Mouse (Mus musculus): ENCODE results near the gene Ube2l6. TPM values are rescaled to one million over a fixed set of nuclear protein-coding genes. Genes with fewer than 3 reads are reported as not detected.

Ube2l6 gene
- polyA plus RNA-seq, 1 experiment, result 47.0 TPM

- no peak for DNase-seq
- TF ChIP-seq CTCF (IDR thresholded peaks at IDR 0.05; ENCODE audit: insufficient read depth, low read length) (no peak), POLR2A (IDR thresholded peaks at IDR 0.05; ENCODE audit: borderline replicate concordance, extremely low read depth, low read depth, low read length) (peak; percentile 40; the same call in 1 of the 2 replicates)
- Histone ChIP-seq H3K4me1 (ENCODE audit: control insufficient read depth, insufficient read depth, low read length) (no peaks in the 10 kb centered on the region), H3K4me3 (replicated peaks; ENCODE audit: extremely low read depth, low read depth, low read length) (no peak overlapping the region)
- 58% methylated on average over 6 of the region's 6 CpGs for WGBS
These were observed 28.1 kb upstream of the Ube2l6 start for GRCm38 (mm10) chr2:84770501-84770900.

- no peaks in the 10 kb centered on the region for H3K4me1 ChIP-seq (ENCODE audit: control insufficient read depth, insufficient read depth, low read length)
- 73% methylated on average over 4 of the region's 4 CpGs for WGBS
These were observed 26.2 kb upstream of the Ube2l6 start for GRCm38 (mm10) chr2:84772454-84772853.

GRCm38 (mm10) chr2:84773195-84773594 lies 25.4 kb upstream of the Ube2l6 start:
- Histone ChIP-seq H3K4me3 (replicated peaks; ENCODE audit: extremely low read depth, low read depth, low read length) (peak overlapping the region; percentile 44), H3K4me1 (ENCODE audit: control insufficient read depth, insufficient read depth, low read length) (no peaks in the 10 kb centered on the region)
- TF ChIP-seq POLR2A (IDR thresholded peaks at IDR 0.05; ENCODE audit: borderline replicate concordance, extremely low read depth, low read depth, low read length) (no peak), CTCF (IDR thresholded peaks at IDR 0.05; ENCODE audit: insufficient read depth, low read length) (no peak)
- 66% methylated on average over 5 of the region's 5 CpGs for WGBS
- no peak for DNase-seq

More at GRCm38 (mm10) chr2:84772454-84772853, 26.2 kb upstream of the Ube2l6 start:
- TF ChIP-seq CTCF (IDR thresholded peaks at IDR 0.05; ENCODE audit: insufficient read depth, low read length) (no peak), POLR2A (IDR thresholded peaks at IDR 0.05; ENCODE audit: borderline replicate concordance, extremely low read depth, low read depth, low read length) (no peak)
- H3K4me3 ChIP-seq (replicated peaks; ENCODE audit: extremely low read depth, low read depth, low read length), result no peak overlapping the region
- no peak for DNase-seq

- Histone ChIP-seq H3K4me3 (replicated peaks; ENCODE audit: extremely low read depth, low read depth, low read length) (peak overlapping the region; percentile 69), H3K4me1 (ENCODE audit: control insufficient read depth, insufficient read depth, low read length) (no peaks in the 10 kb centered on the region)
- DNase-seq, result peak; percentile 51
- TF ChIP-seq CTCF (IDR thresholded peaks at IDR 0.05; ENCODE audit: insufficient read depth, low read length) (no peak), POLR2A (IDR thresholded peaks at IDR 0.05; ENCODE audit: borderline replicate concordance, extremely low read depth, low read depth, low read length) (peak; percentile 77; the same call in 1 of the 2 replicates)
- 21% methylated on average over 15 of the region's 15 CpGs for WGBS
These were observed 23.9 kb upstream of the Ube2l6 start for GRCm38 (mm10) chr2:84774751-84775150.

- Histone ChIP-seq H3K4me1 (ENCODE audit: control insufficient read depth, insufficient read depth, low read length) (no peaks in the 10 kb centered on the region), H3K4me3 (replicated peaks; ENCODE audit: extremely low read depth, low read depth, low read length) (peak within 1 kb of the TSS; percentile 69)
- TF ChIP-seq CTCF (IDR thresholded peaks at IDR 0.05; ENCODE audit: insufficient read depth, low read length) (no peak), POLR2A (IDR thresholded peaks at IDR 0.05; ENCODE audit: borderline replicate concordance, extremely low read depth, low read depth, low read length) (no peak)
- no peak for DNase-seq
- WGBS, result 44% methylated on average over 9 of the region's 9 CpGs
These were observed 23.4 kb upstream of the Ube2l6 start, which contains the start of gene Serping1 for GRCm38 (mm10) chr2:84775241-84775640. Serping1 (minus strand) TSS chr2:84775444.

GRCm38 (mm10) chr2:84775665-84776064 lies 23.0 kb upstream of the Ube2l6 start:
- no peak for DNase-seq
- no peaks in the 10 kb centered on the region for H3K4me1 ChIP-seq (ENCODE audit: control insufficient read depth, insufficient read depth, low read length)
- H3K4me3 ChIP-seq (replicated peaks; ENCODE audit: extremely low read depth, low read depth, low read length), result no peak overlapping the region
- TF ChIP-seq POLR2A (IDR thresholded peaks at IDR 0.05; ENCODE audit: borderline replicate concordance, extremely low read depth, low read depth, low read length), result no peak
- TF ChIP-seq CTCF (IDR thresholded peaks at IDR 0.05; ENCODE audit: insufficient read depth, low read length), result no peak
- WGBS, result 58% methylated on average over 6 of the region's 6 CpGs

GRCm38 (mm10) chr2:84777706-84778105 lies 20.9 kb upstream of the Ube2l6 start:
- H3K4me1 ChIP-seq (ENCODE audit: control insufficient read depth, insufficient read depth, low read length), result no peaks in the 10 kb centered on the region
- WGBS, result 52% methylated on average over 3 of the region's 3 CpGs
- TF ChIP-seq POLR2A (IDR thresholded peaks at IDR 0.05; ENCODE audit: borderline replicate concordance, extremely low read depth, low read depth, low read length), result no peak
- TF ChIP-seq CTCF (IDR thresholded peaks at IDR 0.05; ENCODE audit: insufficient read depth, low read length), result no peak
- no peak overlapping the region for H3K4me3 ChIP-seq (replicated peaks; ENCODE audit: extremely low read depth, low read depth, low read length)
- DNase-seq, result no peak

GRCm38 (mm10) chr2:84779210-84779609 lies 19.4 kb upstream of the Ube2l6 start:
- 41% methylated on average over 6 of the region's 6 CpGs for WGBS
- TF ChIP-seq CTCF (IDR thresholded peaks at IDR 0.05; ENCODE audit: insufficient read depth, low read length), result peak; percentile 24; the same call in 1 of the 2 replicates
- TF ChIP-seq POLR2A (IDR thresholded peaks at IDR 0.05; ENCODE audit: borderline replicate concordance, extremely low read depth, low read depth, low read length), result no peak
- H3K4me1 ChIP-seq (ENCODE audit: control insufficient read depth, insufficient read depth, low read length), result no peaks in the 10 kb centered on the region
- no peak overlapping the region for H3K4me3 ChIP-seq (replicated peaks; ENCODE audit: extremely low read depth, low read depth, low read length)
- no peak for DNase-seq

GRCm38 (mm10) chr2:84783315-84783714 lies 15.3 kb upstream of the Ube2l6 start:
- Histone ChIP-seq H3K4me3 (replicated peaks; ENCODE audit: extremely low read depth, low read depth, low read length) (no peak overlapping the region), H3K4me1 (ENCODE audit: control insufficient read depth, insufficient read depth, low read length) (no peaks in the 10 kb centered on the region)
- 79% methylated on average over 1 of the region's 1 CpGs for WGBS
- TF ChIP-seq POLR2A (IDR thresholded peaks at IDR 0.05; ENCODE audit: borderline replicate concordance, extremely low read depth, low read depth, low read length) (no peak), CTCF (IDR thresholded peaks at IDR 0.05; ENCODE audit: insufficient read depth, low read length) (no peak)
- DNase-seq, result no peak

GRCm38 (mm10) chr2:84783840-84784566 lies 14.6 kb upstream of the Ube2l6 start:
- no peaks in the 10 kb centered on the region for H3K4me1 ChIP-seq (ENCODE audit: control insufficient read depth, insufficient read depth, low read length)
- DNase-seq, result no peak
- no peak for TF ChIP-seq CTCF (IDR thresholded peaks at IDR 0.05; ENCODE audit: insufficient read depth, low read length)
- no peak for TF ChIP-seq POLR2A (IDR thresholded peaks at IDR 0.05; ENCODE audit: borderline replicate concordance, extremely low read depth, low read depth, low read length)
- WGBS, result 52% methylated on average over 3 of the region's 3 CpGs
- H3K4me3 ChIP-seq (replicated peaks; ENCODE audit: extremely low read depth, low read depth, low read length), result no peak overlapping the region

Measured in lung, adult 2 months (tissue).